Mouse (Mus musculus): ENCODE data around the gene Tsacc.
"Not testable (repeated sequence)": the region's sequence is repeated elsewhere in the genome, so short reads cannot be mapped to it uniquely, and the experiment has no call there.

DNA sequence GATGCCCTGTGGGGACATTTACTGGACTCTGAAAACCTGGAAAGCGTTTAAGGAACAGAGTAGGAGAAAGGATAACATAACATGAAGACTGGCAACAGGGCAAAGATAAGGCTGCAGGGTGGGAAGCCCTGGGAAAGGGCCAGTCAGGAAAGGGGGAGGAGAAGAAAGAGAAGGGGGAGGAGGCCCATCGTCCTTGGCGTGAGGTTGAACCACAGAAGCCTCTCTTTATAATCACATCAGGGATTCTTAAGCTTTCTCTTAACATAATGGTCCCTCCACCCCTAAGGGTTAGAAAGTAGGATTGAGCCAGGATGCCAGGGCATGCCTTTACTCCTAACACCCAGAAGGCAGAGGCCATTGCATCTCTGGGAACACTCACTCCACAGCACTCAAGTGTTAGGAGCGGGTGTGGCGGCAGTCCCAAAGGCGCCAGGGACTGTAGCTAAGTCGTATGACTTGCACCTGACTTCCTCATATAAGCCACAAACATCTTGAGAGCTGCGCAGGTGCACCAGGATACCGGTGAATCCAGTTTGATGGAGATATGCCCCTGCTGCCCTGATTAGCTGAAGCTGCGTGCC lies 8.6 kb downstream of the Tsacc start:
- TF ChIP-seq CTCF (IDR thresholded peaks at IDR 0.05; ENCODE audit: low read depth, low read length); POLR2A (IDR thresholded peaks at IDR 0.05; ENCODE audit: insufficient read depth, low read length): not testable (repeated sequence)

Measured in ES-Bruce4 (cell line).